Mouse (Mus musculus) kidney, adult 2 months (tissue): ENCODE results near the gene B3gat1.

Experiments used
- CTCF ChIP-seq: fragments of 200-500 bp; conservative IDR thresholded peaks from 2 replicates; pipeline ENCODE4 v1.5.1; 2011; ENCODE audit warnings: low read depth, mild to moderate bottlenecking, control low read depth, low read length, moderate library complexity, mixed read lengths; ENCODE audit not compliant: insufficient read depth, insufficient read length
- POLR2A ChIP-seq: fragments of 200-500 bp; IDR thresholded peaks from one replicate; pipeline ENCODE4 v1.6.1; 2011; ENCODE audit warnings: low read depth, low read length, control low read depth

DNA sequence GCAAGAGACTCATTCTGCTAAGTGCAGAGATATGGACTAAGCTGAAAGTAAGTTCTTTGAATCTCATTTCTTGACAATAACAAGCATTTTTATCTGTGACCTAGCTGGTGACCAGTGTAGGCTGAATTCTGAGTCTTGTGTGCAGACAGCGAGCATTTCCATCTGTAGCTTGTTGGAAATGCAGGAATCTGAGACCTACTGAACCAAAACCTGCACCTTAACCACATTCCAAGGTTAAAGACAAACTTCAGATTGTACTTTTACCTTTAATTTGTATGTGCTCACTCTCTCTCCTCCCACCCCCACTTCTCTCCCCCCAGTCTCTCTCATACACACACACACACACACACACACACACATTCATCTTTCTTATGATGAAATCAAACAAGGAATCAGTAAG lies 65.2 kb downstream of the B3gat1 start:
- TF ChIP-seq CTCF (no peak), POLR2A (no peak)
